Mouse (Mus musculus) stomach, postnatal 0 days (tissue): ENCODE results near the gene Fam131c.

ENCODE experiments used
- CTCF ChIP-seq: IDR thresholded peaks from 2 replicates; pipeline ENCODE4 v1.5.1; 2016; ENCODE audit warnings: antibody characterized with exemption, low read depth, mild to moderate bottlenecking, moderate library complexity
- EP300 ChIP-seq: optimal IDR thresholded peaks from 2 replicates; pipeline ENCODE3; 2016; ENCODE audit warnings: antibody characterized with exemption

DNA sequence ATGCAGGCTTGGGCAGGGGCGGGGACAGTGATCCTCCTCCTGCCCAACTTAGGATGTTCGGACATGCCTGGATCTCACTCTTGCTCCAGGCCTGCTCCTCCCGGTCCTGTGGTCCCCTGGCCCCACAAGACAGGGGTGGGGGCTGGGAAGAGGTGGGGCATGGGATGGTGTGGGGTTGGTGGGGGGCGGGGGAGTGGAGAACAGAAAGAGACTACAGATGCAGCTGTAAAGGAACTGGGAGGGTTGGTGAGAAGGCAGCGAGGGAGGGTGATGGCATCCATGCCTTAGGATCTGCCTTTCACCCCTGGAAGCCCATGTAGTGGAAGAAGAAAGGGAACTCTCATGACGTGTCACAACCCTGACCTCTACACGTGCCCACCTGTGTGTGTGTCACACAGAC lies 26.5 kb upstream of the Fam131c start:
- TF ChIP-seq EP300 = no peak
- TF ChIP-seq CTCF = no peak
